Mouse (Mus musculus) thymus, postnatal 0 days (tissue): ENCODE data around the gene Iapp. TPM values are rescaled to one million over a fixed set of nuclear protein-coding genes. Genes with fewer than 3 reads are reported as not detected.

Experiments
- polyA plus RNA-seq: library from polyadenylated mRNA; unstranded; fragments of >200 nt; fragmentation: Nextera tagmentation; extraction: Ambion mirVana; gene quantifications from 2 replicates; pipeline ENCODE4 v1.2.1, GENCODE M21; 2015

The Iapp gene
- polyA plus RNA-seq, 1 experiment from 2014 or later = 11.7 TPM

Other genes with a start within 250 kb of the Iapp start
- gene Slco1a6, start 89.9 kb upstream of the Iapp start, polyA plus RNA-seq = not detected in 2 replicates
- 0.54 and 0.65 TPM in 2 replicates for gene Slco1a5, start 24.6 kb downstream of the Iapp start, polyA plus RNA-seq
- 20.4 and 22.6 TPM in 2 replicates for gene Pyroxd1, start 47.2 kb downstream of the Iapp start, polyA plus RNA-seq
- 44.4 and 48.7 TPM in 2 replicates for gene Recql, start 88.7 kb downstream of the Iapp start, polyA plus RNA-seq
- 69.2 and 71.7 TPM in 2 replicates for gene Golt1b, start 88.8 kb downstream of the Iapp start, polyA plus RNA-seq
- gene Spx, start 115.0 kb downstream of the Iapp start, polyA plus RNA-seq = 0.22 and 0.24 TPM in 2 replicates
- gene Gys2, start 174.7 kb downstream of the Iapp start, polyA plus RNA-seq = 0.67 and 0.88 TPM in 2 replicates
- 527 and 536 TPM in 2 replicates for gene Ldhb, start 209.5 kb downstream of the Iapp start, polyA plus RNA-seq